ENCODE assay signal across 11 mouse cellular contexts in genomic region chr7:16475321-16475720, GRCm38 (mm10). TPM values are rescaled to one million over a fixed set of nuclear protein-coding genes. Genes with fewer than 3 reads are reported as not detected.
DNase-seq lines count a peak whose midpoint lies in the region; ATAC-seq lines count a peak whose summit lies in the region.
"Had no signal": no experiment of that assay in that cellular context is flagged by ENCODE, and none has a peak within 500 bp of the region (broad histone marks: within the 10 kb centered on the region; RNA-seq: fewer than 3 reads in every experiment).

No protein-coding gene starts in this region.

- peak overlapping the region; percentile 36; the same call in 1 of the 2 replicates for H3K4me3 ChIP-seq in kidney, embryonic 14.5 days (ENCODE audit: low read length)
- peak overlapping the region; percentile 21 for H3K4me3 ChIP-seq in embryonic facial prominence, embryonic 12.5 days
- H3K4me3 ChIP-seq in hindbrain, embryonic 16.5 days (ENCODE audit: low read length): peak overlapping the region; percentile 44
- H3K4me3 ChIP-seq in midbrain, embryonic 15.5 days: peak overlapping the region; percentile 38

- H3K9ac ChIP-seq in kidney, embryonic 14.5 days (ENCODE audit: low read depth, low read length): no peak overlapping the region
- no peak overlapping the region for H3K9ac ChIP-seq in embryonic facial prominence, embryonic 12.5 days
- peak overlapping the region; percentile 35; the same call in 1 of the 2 replicates for H3K9ac ChIP-seq in hindbrain, embryonic 16.5 days (ENCODE audit: low read depth, low read length)
- H3K9ac ChIP-seq in midbrain, embryonic 15.5 days: 0 out of 2 replicates have a peak overlapping the region, but pooled peaks have one; percentile 12

- H3K36me3 ChIP-seq in kidney, embryonic 14.5 days (ENCODE audit: control insufficient read depth, insufficient read depth, low read length): no peaks in the 10 kb centered on the region
- no peaks in the 10 kb centered on the region for H3K36me3 ChIP-seq in embryonic facial prominence, embryonic 12.5 days
- no peaks in the 10 kb centered on the region for H3K36me3 ChIP-seq in hindbrain, embryonic 16.5 days (ENCODE audit: control insufficient read depth, insufficient read depth, low read length)
- no peaks in the 10 kb centered on the region for H3K36me3 ChIP-seq in midbrain, embryonic 15.5 days (replicated peaks)

- peaks cover 16% of the 10 kb centered on the region; the same call in 1 of the 2 replicates for H3K4me1 ChIP-seq in kidney, embryonic 14.5 days (ENCODE audit: control insufficient read depth, insufficient read depth, low read length)
- H3K4me1 ChIP-seq in embryonic facial prominence, embryonic 12.5 days: peaks cover 13% of the 10 kb centered on the region
- peaks cover 18% of the 10 kb centered on the region for H3K4me1 ChIP-seq in hindbrain, embryonic 16.5 days (ENCODE audit: control insufficient read depth, insufficient read depth, low read depth, low read length)
- H3K4me1 ChIP-seq in midbrain, embryonic 15.5 days: peaks cover 24% of the 10 kb centered on the region

- ATAC-seq in kidney, embryonic 14.5 days (ENCODE audit: low FRiP score, low TSS enrichment): no peak
- no peak for ATAC-seq in embryonic facial prominence, embryonic 12.5 days (ENCODE audit: insufficient number of reproducible peaks, insufficient read depth, low FRiP score, low TSS enrichment)
- ATAC-seq in hindbrain, embryonic 16.5 days: no peak
- no peak for ATAC-seq in midbrain, embryonic 15.5 days (replicated peaks)

- no peak for DNase-seq in kidney, postnatal 14 days
- no peak for DNase-seq in urinary bladder, postnatal 36 days (ENCODE audit: low spot score in 2 of 2)
- DNase-seq in spleen, postnatal 36 days (ENCODE audit: low spot score in 2 of 2): no peak
- no peak for DNase-seq in embryo, embryonic 10 days (ENCODE audit: low spot score)
- DNase-seq: adrenal gland, adult 2 months; layer of hippocampus, postnatal 36 days had no signal

- under 1% methylated on average over 23 of the region's 23 CpGs for WGBS in kidney, embryonic 14.5 days
- WGBS in embryonic facial prominence, embryonic 12.5 days: 4% methylated on average over 23 of the region's 23 CpGs
- WGBS in hindbrain, embryonic 16.5 days: 7% methylated on average over 22 of the region's 23 CpGs
- WGBS in midbrain, embryonic 15.5 days: 6% methylated on average over 23 of the region's 23 CpGs

- H3K27me3 ChIP-seq in kidney, embryonic 14.5 days (ENCODE audit: control insufficient read depth, insufficient read depth, low read length): peaks cover 57% of the 10 kb centered on the region
- H3K27me3 ChIP-seq in embryonic facial prominence, embryonic 12.5 days: peaks cover 72% of the 10 kb centered on the region
- H3K27me3 ChIP-seq in hindbrain, embryonic 16.5 days (replicated peaks; ENCODE audit: control insufficient read depth, insufficient read depth, low read length): peaks cover 45% of the 10 kb centered on the region
- H3K27me3 ChIP-seq in midbrain, embryonic 15.5 days (replicated peaks): peaks cover 65% of the 10 kb centered on the region

- H3K27ac ChIP-seq in kidney, embryonic 14.5 days (ENCODE audit: low read depth, low read length): no peak overlapping the region
- no peak overlapping the region for H3K27ac ChIP-seq in embryonic facial prominence, embryonic 12.5 days
- no peak overlapping the region for H3K27ac ChIP-seq in hindbrain, embryonic 16.5 days (ENCODE audit: low read depth, low read length)
- no peak overlapping the region for H3K27ac ChIP-seq in midbrain, embryonic 15.5 days

- H3K4me2 ChIP-seq in kidney, embryonic 14.5 days (replicated peaks; ENCODE audit: low read depth, low read length): peak overlapping the region; percentile 8
- peak overlapping the region; percentile 19 for H3K4me2 ChIP-seq in embryonic facial prominence, embryonic 12.5 days (replicated peaks)
- H3K4me2 ChIP-seq in hindbrain, embryonic 16.5 days (ENCODE audit: low read length): peak overlapping the region; percentile 60
- peak overlapping the region; percentile 67 for H3K4me2 ChIP-seq in midbrain, embryonic 15.5 days

- H3K9me3 ChIP-seq in kidney, embryonic 14.5 days (ENCODE audit: control insufficient read depth, low read length): no peaks in the 10 kb centered on the region
- H3K9me3 ChIP-seq in embryonic facial prominence, embryonic 12.5 days: no peaks in the 10 kb centered on the region
- no peaks in the 10 kb centered on the region for H3K9me3 ChIP-seq in hindbrain, embryonic 16.5 days (ENCODE audit: control insufficient read depth, low read length)
- no peaks in the 10 kb centered on the region for H3K9me3 ChIP-seq in midbrain, embryonic 15.5 days

RNA-seq across cellular contexts. Expression of gene Npas1, which starts 2.2 kb away (rescaled TPM):
- polyA plus RNA-seq in kidney, embryonic 14.5 days (2014; fragmentation: Nextera tagmentation; extraction: Ambion mirVana): 0.13 TPM in 1 of 2 replicates, not detected in the other
- polyA plus RNA-seq in embryonic facial prominence, embryonic 12.5 days (2016; fragmentation: Nextera tagmentation; extraction: Ambion mirVana): 0.72 and 0.85 TPM in 2 replicates
- 5.4 and 6.3 TPM in 2 replicates for polyA plus RNA-seq in hindbrain, embryonic 16.5 days (2015; fragmentation: Nextera tagmentation; extraction: Ambion mirVana)
- polyA plus RNA-seq in midbrain, embryonic 15.5 days (2015; fragmentation: Nextera tagmentation; extraction: Ambion mirVana): 5.8 and 7.2 TPM in 2 replicates
- polyA plus RNA-seq: adrenal gland, adult 2 months; spleen, adult 2 months had no signal

RNA-seq across cellular contexts. Expression of gene Tmem160, which starts 22.7 kb away (rescaled TPM):
- 56.0 TPM in 2 replicates for polyA plus RNA-seq in kidney, embryonic 14.5 days (2014; fragmentation: Nextera tagmentation; extraction: Ambion mirVana)
- polyA plus RNA-seq in embryonic facial prominence, embryonic 12.5 days (2016; fragmentation: Nextera tagmentation; extraction: Ambion mirVana): 57.7 and 66.8 TPM in 2 replicates
- polyA plus RNA-seq in hindbrain, embryonic 16.5 days (2015; fragmentation: Nextera tagmentation; extraction: Ambion mirVana): 77.0 and 86.9 TPM in 2 replicates
- 63.6 and 74.4 TPM in 2 replicates for polyA plus RNA-seq in midbrain, embryonic 15.5 days (2015; fragmentation: Nextera tagmentation; extraction: Ambion mirVana)

Comparison
In these comparisons a context has a peak if more than half of its experiments do, and no peak if none do; other contexts are left out.
1. H3K4me2 ChIP-seq: peak in every context shown above with its lines; median percentile 67 in midbrain, embryonic 15.5 days; 60 in hindbrain, embryonic 16.5 days; 19 in embryonic facial prominence, embryonic 12.5 days; 8 in kidney, embryonic 14.5 days.
2. H3K9ac ChIP-seq: peak in hindbrain, embryonic 16.5 days (single experiment) and midbrain, embryonic 15.5 days (single experiment); none in kidney, embryonic 14.5 days (single experiment) and embryonic facial prominence, embryonic 12.5 days (single experiment).
3. Peak in every context shown above with its lines, with median percentiles within 50 percentile points of each other: H3K4me3 ChIP-seq.